Mouse (Mus musculus): ENCODE measurements around the gene Rab34.

The Rab34 gene

DNA sequence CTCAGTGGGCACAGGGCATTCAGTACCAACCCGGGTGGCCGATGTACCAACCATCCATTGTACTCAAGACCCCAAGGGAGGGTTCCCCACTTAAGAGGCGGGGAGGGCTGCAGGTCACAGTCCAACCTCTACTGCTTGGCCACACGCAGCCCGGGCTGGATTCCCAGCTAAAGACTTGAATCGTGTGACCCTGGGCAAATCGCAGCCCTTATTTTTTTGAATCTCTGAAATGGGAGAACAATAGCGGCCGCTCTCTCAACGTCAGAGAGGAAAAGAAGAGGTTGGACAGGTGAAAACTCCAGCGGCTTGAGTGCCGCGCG, 23.7 kb upstream of the Rab34 start:
- in situ Hi-C loops (cut with MboI; ENCODE audit: unreplicated experiment in 2 of 2) = no loop called here

DNA sequence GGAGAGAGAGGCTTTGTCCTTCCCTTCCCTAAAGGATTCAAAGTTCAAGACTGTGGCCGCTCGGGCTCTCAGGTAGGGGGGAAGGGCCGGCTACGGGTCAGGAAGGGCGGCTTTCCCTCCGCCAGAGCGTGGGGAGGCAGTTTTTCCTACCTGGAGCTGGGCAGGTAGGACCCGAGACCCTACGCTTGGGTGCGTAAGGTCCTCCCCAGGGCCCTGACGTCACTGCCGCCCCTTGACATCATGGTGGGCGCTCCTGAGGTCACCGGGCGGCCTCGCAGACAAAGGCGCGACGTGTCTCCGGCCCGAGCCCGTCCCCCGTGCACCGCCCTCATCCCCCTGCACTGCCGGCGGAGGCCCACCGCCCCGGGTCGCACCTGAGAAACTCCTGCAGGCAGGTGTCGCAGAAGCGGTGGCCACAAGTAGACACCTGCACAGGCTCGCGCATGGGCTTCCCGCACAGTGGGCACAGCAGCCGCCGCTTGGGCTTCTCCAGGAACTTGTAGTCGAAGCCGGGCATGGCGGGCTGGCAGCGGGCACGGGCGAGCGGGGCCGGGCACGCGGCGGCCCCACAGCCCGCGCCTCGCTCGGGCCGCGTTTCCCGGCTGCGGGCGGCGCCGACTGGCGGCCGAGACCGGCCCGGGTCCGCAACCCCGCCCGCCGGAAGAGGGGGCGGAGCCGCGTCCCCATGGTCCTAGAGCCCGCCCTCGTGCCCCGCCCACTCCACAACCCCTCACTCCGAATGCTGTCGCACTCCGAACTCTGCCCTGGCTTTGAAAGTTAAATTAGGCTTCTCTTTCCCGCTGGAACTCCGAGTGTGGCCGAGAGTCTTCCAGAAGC, 23.1 kb upstream of the Rab34 start, which contains the start of gene Traf4:
TSS of gene Traf4 (minus strand) at position 666 of the 837 bp plus-strand sequence.
- in situ Hi-C loops (cut with MboI; ENCODE audit: unreplicated experiment in 2 of 2) = no loop called here

DNA sequence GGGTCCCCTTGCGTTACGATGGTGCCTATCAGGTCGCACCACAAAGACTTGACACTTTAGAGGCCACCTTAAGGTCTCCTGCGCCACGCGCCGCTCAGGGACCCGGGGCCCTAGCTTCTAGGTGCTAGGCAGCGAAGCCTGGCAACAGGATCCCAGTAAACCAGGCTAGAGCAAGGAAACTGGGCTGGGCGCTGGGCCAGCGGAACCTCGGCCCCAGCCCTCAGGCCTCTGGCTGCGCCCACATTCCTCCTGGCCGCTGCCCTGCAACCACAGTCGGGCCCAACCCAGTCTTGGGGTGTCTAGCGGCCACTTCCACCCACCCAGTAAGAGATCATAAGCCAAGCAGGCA, 22.5 kb upstream of the Rab34 start:
- in situ Hi-C loops (cut with MboI; ENCODE audit: unreplicated experiment in 2 of 2) = no loop called here

DNA sequence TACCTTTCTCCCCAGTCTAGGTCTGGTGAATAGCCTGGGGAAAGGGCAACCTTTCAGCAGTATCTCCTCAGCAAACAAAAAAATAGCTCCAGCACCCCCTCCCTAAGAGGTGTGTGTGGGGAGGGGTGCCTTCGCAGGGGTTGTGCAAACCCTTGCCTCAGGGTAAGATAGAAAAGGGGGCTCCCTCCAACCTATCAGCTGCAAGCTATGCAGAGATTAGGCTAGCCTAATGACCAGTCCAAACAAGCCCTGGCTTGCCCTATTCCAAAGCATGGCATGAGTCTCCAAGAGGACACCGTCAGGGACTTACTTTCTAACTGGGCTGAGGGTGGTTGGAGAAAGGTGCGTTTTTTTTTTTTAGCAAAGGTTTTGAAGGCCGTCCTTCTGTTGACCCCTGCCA, 22.1 kb upstream of the Rab34 start:
- in situ Hi-C loops (cut with MboI; ENCODE audit: unreplicated experiment in 2 of 2) = no loop called here

DNA sequence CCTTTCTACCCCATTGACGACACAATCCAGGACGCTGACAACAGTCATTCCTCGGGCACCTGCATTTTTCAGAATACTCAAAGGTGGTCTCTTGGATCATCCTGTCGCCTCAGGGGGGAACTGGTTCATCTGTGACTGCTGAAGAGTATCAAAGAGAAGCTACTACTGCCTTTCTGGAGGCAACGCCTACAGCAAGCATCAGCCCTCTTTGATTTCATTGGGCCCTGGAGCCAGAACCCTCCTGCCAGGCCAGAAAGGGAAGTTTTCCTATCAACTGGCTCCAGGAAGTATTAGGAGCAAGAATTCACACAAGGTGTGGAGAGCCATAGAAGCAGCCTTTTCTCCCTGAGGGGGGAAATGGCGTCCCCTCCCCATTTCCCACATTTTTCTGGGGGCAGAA, 21.6 kb upstream of the Rab34 start:
- in situ Hi-C loops (cut with MboI; ENCODE audit: unreplicated experiment in 2 of 2) = no loop called here

DNA sequence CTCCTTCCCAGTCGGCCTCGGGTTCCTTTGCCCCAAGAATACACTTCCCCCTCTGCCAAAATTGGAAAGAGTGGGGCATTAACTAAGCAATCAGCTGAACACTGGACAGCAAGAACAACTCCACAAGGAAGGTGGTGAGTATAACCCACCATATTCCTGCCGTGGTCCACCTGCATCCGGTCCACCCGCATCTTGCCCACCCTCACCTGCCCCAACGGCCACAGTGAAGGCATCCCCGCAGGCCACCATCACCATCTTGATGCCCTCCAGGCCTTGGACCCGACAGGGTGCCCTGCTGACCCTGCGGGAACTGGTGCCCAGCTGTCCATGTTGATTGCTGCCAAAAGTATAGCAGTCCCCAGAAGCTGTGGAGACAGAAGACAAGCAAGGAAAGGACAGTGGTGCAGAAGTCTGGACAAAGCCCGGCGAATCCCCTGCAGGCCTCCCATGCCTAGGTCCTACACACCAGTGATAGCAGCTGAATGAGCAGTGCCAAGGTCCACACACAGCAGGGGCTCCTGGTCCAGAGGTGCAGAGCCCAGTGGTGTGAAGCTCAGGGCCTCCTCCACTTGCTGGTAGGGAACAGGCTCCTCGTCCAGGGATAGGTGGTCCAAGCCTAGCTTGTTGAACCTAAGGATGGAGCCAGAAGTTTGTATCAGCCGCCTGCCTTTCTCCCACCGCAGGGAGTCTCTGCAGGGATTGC, 20.8 kb upstream of the Rab34 start:
- in situ Hi-C loops (cut with MboI; ENCODE audit: unreplicated experiment in 2 of 2) = no loop called here

DNA sequence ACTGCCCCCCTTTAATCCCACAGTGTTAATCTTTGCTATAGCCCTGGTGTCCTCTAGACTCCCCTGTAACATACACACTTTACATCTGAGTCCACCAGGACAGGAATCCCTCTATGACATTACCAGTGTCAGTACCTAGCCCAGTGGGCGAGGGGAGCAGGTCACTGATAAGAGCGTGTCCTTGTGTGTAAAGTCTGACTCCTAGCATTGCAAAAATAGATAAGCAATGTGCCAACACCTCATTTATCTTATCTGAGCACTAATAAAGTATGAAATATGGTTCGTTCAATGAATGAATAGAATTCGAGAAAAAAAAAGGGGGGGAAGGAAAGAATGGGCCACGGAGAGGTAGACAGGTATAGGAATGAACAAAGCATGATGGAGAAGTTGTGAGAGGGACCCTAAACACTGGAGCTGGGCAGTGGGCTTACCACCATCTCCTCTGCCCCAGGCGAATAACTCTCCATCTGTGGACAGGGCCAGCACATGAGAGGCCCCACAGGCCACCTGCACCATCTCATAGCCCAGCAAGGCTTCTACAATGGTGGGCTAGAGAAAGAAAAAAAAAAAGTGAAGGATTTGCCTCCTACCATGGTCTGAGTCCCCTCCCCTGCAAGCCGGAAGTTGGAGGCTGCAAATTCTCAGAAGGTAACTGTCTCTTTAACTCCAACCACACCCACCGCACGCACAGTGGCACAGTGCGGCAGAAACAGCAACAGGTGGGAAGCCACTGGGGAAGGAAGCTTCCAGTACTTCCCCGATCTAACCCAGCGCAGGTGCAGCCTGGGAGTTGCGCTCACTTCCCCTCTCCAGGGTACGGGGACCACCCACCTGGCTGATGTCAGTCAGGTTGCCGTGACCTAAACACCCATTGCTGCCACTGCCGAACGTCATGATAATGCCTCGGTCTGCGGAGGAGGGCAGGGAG, 19.4 kb upstream of the Rab34 start:
- in situ Hi-C loops (cut with MboI; ENCODE audit: unreplicated experiment in 2 of 2) = no loop called here

DNA sequence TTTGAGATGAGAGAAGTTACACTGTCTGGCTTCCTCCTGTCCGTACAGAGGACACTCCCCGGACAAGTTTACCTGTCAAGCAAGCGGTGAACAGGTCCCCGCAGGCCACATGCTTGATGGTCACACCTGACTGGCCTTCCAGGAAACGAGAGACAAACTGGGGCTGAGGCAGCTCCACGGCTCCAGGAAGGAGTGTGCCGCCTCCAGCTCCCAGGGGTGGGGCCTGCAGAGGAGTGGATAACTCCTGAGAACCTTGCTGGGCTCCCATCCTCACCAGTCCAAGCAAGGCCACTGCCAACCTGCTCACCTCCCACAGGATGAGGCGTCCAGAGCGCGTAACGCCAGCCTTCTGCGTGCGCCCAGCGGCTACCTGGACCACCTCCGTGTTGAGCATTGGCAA, 17.9 kb upstream of the Rab34 start:
- in situ Hi-C loops (cut with MboI; ENCODE audit: unreplicated experiment in 2 of 2) = loop anchor here (5.0 to 10.0 kb wide), 2 partner anchors 113 to 346 kb away; no protein-coding TSS in a partner anchor

DNA sequence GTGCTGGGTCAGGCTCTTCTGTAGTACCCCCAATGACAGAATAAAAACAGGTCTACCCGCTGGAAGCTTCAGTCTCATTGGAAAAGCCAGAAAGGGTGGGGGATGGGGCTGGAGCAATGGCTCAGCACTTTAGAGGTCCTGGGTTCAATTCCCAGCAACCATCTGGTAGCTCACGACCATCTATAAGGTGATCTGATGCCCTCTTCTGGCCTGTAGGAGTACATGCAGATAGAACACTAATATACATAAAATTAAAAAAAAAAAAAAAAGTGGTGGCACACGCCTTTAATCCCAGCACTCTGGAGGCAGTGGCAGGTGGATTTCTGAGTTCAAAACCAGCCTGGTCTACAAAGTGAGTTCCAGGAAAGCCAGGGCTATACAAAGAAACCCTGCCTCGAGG, 16.9 kb upstream of the Rab34 start:
- in situ Hi-C loops (cut with MboI; ENCODE audit: unreplicated experiment in 2 of 2) = loop anchor here (5.0 to 10.0 kb wide), 2 partner anchors 114 to 347 kb away; no protein-coding TSS in a partner anchor

DNA sequence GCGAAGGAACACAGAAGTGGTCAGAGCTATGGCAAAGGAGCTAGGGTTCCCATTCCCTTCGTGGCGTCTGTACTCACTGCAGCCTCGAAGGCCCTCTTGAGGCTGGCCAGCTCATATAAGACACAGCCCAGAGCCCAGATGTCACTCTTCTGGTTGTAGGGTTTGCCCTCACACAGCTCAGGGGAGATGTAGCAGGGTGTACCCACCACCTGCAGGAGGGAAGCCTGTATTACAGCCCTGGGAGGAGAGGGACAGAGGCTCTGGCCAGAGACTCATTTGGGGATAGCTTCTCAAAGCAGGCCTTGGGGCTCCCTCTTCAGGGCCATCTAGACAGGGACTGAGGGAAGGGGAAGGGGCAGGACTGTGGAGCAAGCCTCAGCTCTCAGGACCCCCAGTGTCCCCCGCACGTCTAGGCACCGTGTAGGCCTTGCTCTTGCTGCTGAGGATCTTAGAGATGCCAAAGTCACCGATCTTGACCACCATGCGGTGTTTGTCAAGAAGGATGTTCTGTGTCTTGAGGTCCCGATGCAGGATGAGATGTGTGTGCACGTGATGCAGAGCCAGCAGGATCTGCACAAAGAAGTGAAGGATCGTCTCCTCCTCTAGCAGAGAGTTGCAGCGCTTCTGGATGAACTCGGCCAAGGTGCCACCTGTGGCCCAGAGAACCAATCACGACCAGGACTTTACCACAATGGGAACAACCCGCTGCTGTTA, 16.0 kb upstream of the Rab34 start:
- in situ Hi-C loops (cut with MboI; ENCODE audit: unreplicated experiment in 2 of 2) = loop anchor here (5.0 to 10.0 kb wide), 2 partner anchors 115 to 347 kb away; no protein-coding TSS in a partner anchor

DNA sequence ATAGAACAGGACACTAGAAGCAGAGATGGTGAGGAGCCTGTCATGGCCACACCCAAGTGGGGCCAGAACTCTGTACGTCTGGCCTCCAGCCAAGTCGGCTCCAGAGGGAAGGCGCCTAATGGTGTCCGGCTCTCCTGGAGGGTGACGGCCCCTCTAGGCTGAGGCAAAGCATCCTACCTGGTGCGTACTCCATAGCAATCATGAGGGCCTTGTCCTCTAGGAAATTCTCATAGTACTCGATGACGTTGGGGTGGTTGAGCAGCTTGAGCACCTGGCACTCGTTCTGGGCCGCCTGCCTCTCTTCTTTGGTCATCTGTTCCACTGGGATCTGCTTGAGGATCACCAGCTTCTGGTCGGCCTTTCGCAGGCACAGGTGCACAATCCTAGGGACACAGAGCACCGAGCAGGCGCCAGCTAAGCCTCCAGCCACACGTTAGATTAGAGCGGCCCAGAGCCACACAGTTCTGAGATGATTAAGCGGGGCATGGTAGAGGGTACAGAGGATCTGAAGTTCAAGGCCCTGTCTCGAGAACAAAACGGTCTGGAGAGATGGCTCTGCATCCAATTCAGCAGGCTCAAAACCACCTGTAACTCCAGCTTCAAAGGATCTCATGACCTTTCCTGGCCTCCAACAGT, 15.4 kb upstream of the Rab34 start:
- in situ Hi-C loops (cut with MboI; ENCODE audit: unreplicated experiment in 2 of 2) = loop anchor here (5.0 to 10.0 kb wide), 2 partner anchors 116 to 348 kb away; no protein-coding TSS in a partner anchor

DNA sequence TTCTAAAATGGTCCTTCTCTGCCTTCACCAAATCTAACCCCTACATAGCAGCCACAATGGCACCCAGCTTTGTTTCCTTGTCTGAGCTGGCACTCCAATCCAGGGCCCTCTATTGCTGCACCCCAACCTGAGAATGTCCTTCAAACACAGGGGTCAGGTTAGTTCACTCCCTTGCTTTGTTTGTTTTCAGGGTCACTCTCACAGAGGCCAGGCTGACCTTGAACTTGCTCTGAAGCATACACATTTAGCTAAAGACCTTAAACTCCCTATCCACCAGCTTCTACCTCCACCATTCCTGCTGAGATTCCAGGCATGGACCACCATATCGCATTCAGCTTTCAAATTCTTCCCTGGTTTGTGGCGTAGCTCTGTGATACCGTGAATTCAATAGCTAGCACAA, 13.7 kb upstream of the Rab34 start:
- in situ Hi-C loops (cut with MboI; ENCODE audit: unreplicated experiment in 2 of 2) = loop anchor here (5.0 to 10.0 kb wide), 2 partner anchors 117 to 350 kb away; no protein-coding TSS in a partner anchor

DNA sequence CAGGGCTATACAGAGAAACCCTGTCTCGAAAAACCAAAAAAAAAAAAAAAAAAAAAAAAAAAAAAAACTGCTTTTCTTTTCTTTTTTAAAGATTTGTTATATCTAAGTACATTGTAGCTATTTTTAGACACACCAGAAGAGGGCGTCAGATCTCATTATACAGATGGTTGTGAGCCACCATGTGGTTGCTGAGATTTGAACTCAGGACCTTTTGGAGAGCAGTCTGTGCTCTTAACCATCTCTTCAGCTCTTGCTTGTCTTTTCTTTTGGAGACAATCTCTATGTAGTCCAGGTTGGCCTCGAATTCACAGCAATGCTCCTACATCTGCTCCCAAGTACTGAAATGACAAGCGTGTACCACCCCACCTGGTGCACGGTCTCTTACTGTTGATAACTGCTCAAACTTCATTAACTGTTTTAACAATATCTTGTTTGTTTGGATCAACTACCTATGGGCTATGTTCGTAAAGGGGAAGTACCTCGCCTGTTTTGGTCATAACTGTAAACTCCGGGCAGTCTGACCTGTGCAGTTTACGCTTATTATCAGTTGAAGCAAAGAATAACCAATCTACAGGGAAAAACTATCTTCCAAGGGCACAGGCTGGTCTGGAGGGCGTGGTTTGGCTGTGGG, 12.3 kb upstream of the Rab34 start:
- in situ Hi-C loops (cut with MboI; ENCODE audit: unreplicated experiment in 2 of 2) = loop anchor here (5.0 to 10.0 kb wide), 6 partner anchors 119 to 351 kb away; partner anchors contain the start of gene Phf12 (in 1 of the 2)

DNA sequence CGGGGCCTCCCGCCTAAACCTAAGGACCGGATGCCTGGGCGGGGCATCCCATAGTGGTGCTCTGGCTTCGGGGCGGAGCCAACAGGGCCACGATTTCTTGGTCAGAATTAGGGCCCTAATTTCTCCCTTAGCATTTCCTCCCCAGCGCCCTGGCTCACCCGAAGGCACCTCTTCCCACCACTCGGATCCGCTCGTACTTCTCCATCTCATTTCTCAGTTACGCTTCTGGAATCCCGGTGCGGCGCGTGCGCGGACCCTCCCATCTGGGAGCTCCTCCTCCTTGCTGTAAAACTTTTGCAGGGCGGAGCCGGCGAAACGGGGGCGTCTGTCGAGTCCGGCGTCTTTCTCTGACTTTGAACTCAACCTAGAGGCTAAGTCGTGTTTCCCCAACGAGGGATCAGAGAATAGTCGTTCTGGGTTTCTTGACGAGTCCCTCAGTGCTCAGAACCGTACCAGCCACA, 11.8 kb upstream of the Rab34 start, which contains the start of the genes Nek8 and Tlcd1:
TSS of gene Nek8 (minus strand) at position 274 of the 461 bp plus-strand sequence.
TSS of gene Tlcd1 (plus strand) at position 310 of the 461 bp plus-strand sequence.
- in situ Hi-C loops (cut with MboI; ENCODE audit: unreplicated experiment in 2 of 2) = loop anchor here (5.0 to 10.0 kb wide), 6 partner anchors 119 to 352 kb away; partner anchors contain the start of gene Phf12 (in 1 of the 2)

DNA sequence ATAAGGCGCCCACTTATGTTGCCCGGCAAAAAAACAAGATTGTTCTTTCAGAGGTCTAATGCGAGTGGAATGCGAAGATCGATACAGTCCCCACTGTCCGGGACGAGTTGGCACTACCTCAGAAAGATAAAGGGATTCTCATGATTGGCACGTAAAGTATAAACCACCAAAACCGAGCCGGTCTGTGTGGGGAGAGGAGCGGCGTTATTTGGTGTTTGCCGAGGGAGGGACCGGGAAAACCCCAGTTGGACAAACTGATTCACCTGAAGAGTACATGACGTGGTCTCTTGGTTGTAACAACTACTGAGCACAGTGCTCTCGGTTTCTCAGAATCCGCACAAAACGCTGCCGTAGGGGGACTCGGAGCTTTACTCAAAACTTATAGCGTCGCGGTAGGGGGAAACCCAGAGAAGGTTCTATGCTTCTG, 11.3 kb upstream of the Rab34 start:
- in situ Hi-C loops (cut with MboI; ENCODE audit: unreplicated experiment in 2 of 2) = loop anchor here (5.0 to 10.0 kb wide), 6 partner anchors 120 to 352 kb away; partner anchors contain the start of gene Phf12 (in 1 of the 2)

DNA sequence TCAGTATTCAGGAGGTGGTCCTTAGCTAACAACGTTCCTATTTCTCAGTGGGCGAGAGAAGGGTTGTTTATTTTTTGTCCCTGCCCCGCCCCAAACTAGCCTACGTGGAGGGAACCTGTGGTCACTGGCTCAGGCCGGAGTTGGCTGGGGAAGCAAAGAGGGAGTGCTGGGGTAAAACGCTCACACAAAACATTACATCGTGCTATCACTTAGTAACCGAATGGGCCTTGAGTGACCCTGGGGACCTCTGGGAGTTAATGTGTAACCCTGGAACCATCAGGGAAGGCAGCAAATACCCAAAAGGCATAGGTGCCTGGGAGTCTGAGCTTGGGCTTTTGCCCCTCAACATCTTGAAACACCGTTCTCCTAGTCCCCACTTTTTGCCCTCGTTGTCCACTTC, 10.8 kb upstream of the Rab34 start:
- in situ Hi-C loops (cut with MboI; ENCODE audit: unreplicated experiment in 2 of 2) = loop anchor here (5.0 to 10.0 kb wide), 6 partner anchors 120 to 353 kb away; partner anchors contain the start of gene Phf12 (in 1 of the 2)

DNA sequence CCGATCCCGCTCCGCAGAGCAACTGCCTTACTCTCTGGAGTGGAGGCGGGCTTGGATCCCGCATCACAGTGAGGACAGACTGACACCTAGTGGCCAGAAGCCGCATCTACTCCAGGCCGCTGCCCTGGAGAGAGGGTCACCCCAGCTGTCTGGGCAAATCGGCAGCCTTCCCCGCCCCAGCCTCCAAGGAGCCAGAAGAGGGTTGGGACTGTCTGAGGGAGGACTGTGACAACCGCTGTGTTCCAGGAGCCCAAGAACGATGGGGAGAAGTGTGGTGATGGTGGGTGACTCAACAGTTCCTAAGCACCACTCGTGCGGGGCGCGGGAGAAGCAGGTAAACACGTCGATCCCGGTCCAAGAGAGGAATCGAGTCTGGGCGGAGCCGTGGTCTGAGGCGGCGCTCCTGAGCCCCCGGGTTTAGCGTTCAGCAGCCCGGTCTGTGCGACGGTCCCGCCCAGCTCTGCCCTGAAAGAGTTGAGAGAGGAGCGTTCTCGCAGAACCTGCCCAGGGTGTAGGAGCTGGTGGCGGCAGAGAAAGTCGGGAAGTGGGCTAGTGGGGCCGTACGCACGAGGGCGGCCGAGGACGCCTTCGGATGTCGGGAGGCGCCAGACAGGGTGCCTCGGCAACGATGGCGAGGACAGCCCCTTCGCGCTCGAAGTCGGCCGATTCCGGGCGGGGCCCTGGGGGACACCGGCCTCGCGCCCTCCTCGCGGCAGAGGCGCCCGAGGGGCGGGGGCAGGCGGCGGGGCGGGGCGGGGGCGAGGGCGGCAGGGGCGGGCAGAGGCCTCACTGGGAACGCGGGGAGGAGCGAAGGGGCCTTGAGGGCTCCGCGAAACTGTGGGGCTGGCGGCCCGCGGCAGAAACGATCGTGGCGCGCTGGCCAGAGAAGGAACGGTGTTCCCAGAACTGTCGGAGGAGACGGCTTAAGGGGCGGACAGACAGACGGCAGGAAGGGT, 10.0 kb upstream of the Rab34 start:
- in situ Hi-C loops (cut with MboI; ENCODE audit: unreplicated experiment in 2 of 2) = loop anchor here (5.0 to 10.0 kb wide), 6 partner anchors 121 to 353 kb away; partner anchors contain the start of gene Phf12 (in 1 of the 2)
